Mouse (Mus musculus) hindbrain, embryonic 14.5 days (tissue): ENCODE data around the gene Ermard. TPM values are rescaled to one million over a fixed set of nuclear protein-coding genes. Genes with fewer than 3 reads are reported as not detected.
"Not testable (repeated sequence)": the region's sequence is repeated elsewhere in the genome, so short reads cannot be mapped to it uniquely, and the experiment has no call there.

Source experiments
- ATAC-seq: fragments of 200-750 bp; cut with Nextera tagmentation; 2 replicates; pipeline ENCODE4 v1.8.0; 2017; ENCODE audit warnings: moderate number of reproducible peaks, mild to moderate bottlenecking, moderate TSS enrichment, moderate library complexity; ENCODE audit not compliant: low FRiP score
- DNase-seq: peaks from one replicate; pipeline ENCODE4 v3.0.0-alpha.2; 2015; ENCODE audit warnings: low spot score
- H3K27ac ChIP-seq: fragments of 300-500 bp; sonication (generic); 2 replicates; pipeline ENCODE4 v1.5.1; 2014; ENCODE audit warnings: mild to moderate bottlenecking, moderate library complexity
- H3K27me3 ChIP-seq: fragments of 300-500 bp; sonication (generic); 2 replicates; pipeline ENCODE4 v1.6.1; 2014; ENCODE audit warnings: mild to moderate bottlenecking, low read length, mixed read lengths; ENCODE audit not compliant: control insufficient read depth, insufficient read depth
- H3K36me3 ChIP-seq: fragments of 300-500 bp; sonication (generic); replicated peaks from 2 replicates; pipeline ENCODE4 v1.6.1; 2014; ENCODE audit not compliant: control insufficient read depth, insufficient read depth
- H3K4me1 ChIP-seq: fragments of 300-500 bp; sonication (generic); replicated peaks from 2 replicates; pipeline ENCODE4 v1.6.1; 2014; ENCODE audit warnings: antibody characterized with exemption, low read length, mixed read lengths; ENCODE audit not compliant: control insufficient read depth, insufficient read depth
- H3K4me2 ChIP-seq: fragments of 300-500 bp; sonication (generic); replicated peaks from 2 replicates; pipeline ENCODE4 v1.6.1; 2014; ENCODE audit warnings: mild to moderate bottlenecking, moderate library complexity
- H3K4me3 ChIP-seq: fragments of 300-500 bp; sonication (generic); replicated peaks from 2 replicates; pipeline ENCODE4 v1.5.1; 2014; ENCODE audit warnings: mild to moderate bottlenecking, low read length
- H3K9ac ChIP-seq: fragments of 300-500 bp; sonication (generic); 2 replicates; pipeline ENCODE4 v1.6.1; 2014
- H3K9me3 ChIP-seq: fragments of 300-500 bp; sonication (generic); 2 replicates; pipeline ENCODE4 v1.6.1; 2016; ENCODE audit warnings: low read length; ENCODE audit not compliant: control insufficient read depth
- WGBS: fragments of 180-500 bp; shearing (Covaris S2); extraction: QIAGEN DNeasy Blood & Tissue Kit; methylation state at CpG from one replicate; pipeline ENCODE4 v1.1.7; 2014; 5-methylcytosine and 5-hydroxymethylcytosine counted together
- polyA plus RNA-seq: library from polyadenylated mRNA; unstranded; fragments of >200 nt; fragmentation: Nextera tagmentation; extraction: Ambion mirVana; gene quantifications from 2 replicates; pipeline ENCODE4 v1.2.1, GENCODE M21; 2014

Gene Ermard
- polyA plus RNA-seq, 1 experiment from 2014 or later = 70.8 TPM

- H3K4me1 ChIP-seq, H3K4me2 ChIP-seq, DNase-seq, H3K9me3 ChIP-seq, H3K4me3 ChIP-seq, H3K27ac ChIP-seq, H3K9ac ChIP-seq, H3K27me3 ChIP-seq, H3K36me3 ChIP-seq: not testable (repeated sequence)
- WGBS = no CpG with 5 or more reads among the region's 97 CpGs
- ATAC-seq = peak; percentile 83
Observed at GRCm38 (mm10) chr17:15023878-15024492, 17.0 kb upstream of the Ermard start.

DNA sequence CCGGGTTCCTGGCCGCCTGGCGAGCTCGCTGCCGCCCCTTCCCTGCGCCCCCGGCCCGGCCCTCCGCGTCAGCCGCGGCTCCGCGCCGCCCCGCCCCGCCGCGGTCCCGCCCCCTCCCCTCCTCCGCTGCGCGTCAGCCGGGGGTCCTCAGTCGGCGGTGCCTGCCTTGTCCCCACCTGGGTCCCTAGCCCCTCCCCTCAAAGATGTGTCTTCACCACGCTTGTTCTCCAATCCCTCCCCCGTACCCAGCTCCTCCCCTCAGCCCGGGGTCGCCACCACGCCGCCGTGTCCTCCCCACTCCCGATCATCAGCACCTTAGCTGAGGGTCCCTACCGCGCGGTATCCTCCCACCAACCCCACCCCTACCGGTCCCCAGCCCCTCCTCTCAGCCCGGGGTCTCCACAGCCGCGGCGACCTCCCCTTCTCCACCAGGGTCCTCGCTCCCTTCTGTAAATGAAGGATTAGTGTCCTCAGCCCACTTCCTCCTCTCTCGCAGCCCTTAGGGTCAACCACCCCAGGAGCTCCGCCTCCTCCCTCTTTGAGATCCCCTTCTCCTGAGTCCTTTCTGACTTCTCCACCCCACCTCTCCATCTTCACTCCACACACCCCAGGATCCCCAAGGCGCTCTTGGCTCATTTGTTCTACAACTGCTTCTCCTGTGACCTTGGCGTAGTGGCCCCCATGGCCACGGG lies 16.4 kb upstream of the Ermard start:
- H3K4me1 ChIP-seq, H3K27me3 ChIP-seq, H3K4me2 ChIP-seq, H3K27ac ChIP-seq, H3K36me3 ChIP-seq, H3K9me3 ChIP-seq, DNase-seq, H3K4me3 ChIP-seq, H3K9ac ChIP-seq: not testable (repeated sequence)
- peak; percentile 92 for ATAC-seq
- no CpG with 5 or more reads among the region's 48 CpGs for WGBS

GRCm38 (mm10) chr17:15025513-15025912 lies 15.5 kb upstream of the Ermard start:
- not testable (repeated sequence) for H3K27me3 ChIP-seq, H3K36me3 ChIP-seq, ATAC-seq, H3K4me2 ChIP-seq, H3K9me3 ChIP-seq, H3K9ac ChIP-seq, DNase-seq, H3K4me1 ChIP-seq, H3K4me3 ChIP-seq, H3K27ac ChIP-seq
- WGBS = no CpG with 5 or more reads among the region's 6 CpGs

DNA sequence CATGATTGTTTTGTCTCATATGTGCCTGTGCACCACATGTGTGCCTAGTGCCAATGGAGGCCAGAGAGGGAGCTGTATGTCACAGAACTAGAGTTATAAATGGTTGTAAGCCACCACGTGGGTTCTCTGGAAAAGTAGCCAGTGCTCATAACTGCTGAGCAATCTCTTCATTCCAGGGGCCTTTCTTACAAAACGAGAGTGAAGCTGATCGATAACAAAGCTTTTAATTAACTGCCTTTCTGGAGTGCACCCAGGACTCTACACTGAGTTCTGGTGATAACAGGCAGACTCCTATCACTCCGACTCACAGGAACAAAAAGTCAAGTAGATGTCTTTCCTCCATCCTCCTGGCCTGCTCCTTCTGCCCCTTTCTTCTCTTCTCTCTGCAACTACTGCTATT lies 9.6 kb upstream of the Ermard start:
- not testable (repeated sequence) for H3K4me3 ChIP-seq, ATAC-seq, H3K36me3 ChIP-seq, H3K4me1 ChIP-seq, H3K27ac ChIP-seq, H3K9me3 ChIP-seq, H3K4me2 ChIP-seq, DNase-seq, H3K27me3 ChIP-seq, H3K9ac ChIP-seq
- WGBS = no CpG with 5 or more reads among the region's 4 CpGs

DNA sequence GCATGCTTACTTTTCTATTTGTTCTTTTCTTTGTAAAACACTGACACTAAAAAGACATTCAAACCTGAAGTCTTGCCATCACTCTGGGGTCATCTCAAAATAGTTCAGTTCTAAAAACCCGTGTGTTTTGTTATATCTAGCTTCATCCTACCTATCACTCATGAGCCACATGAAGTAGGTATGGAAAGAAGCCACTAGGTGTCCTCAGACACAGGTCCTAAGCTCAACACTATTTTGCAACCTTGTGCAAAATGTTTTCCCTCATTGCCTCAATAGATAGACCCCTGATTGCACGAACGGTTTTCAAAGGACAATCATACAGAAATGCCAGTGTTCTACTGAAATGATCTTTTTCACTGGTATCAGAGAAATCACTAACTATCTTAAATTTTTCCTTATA lies 553 bp upstream of the Ermard start:
- not testable (repeated sequence) for ATAC-seq, H3K4me3 ChIP-seq, H3K9me3 ChIP-seq, DNase-seq, H3K4me2 ChIP-seq, H3K27ac ChIP-seq, H3K27me3 ChIP-seq, H3K36me3 ChIP-seq, H3K4me1 ChIP-seq, H3K9ac ChIP-seq
- WGBS = no CpG with 5 or more reads among the region's 3 CpGs

DNA sequence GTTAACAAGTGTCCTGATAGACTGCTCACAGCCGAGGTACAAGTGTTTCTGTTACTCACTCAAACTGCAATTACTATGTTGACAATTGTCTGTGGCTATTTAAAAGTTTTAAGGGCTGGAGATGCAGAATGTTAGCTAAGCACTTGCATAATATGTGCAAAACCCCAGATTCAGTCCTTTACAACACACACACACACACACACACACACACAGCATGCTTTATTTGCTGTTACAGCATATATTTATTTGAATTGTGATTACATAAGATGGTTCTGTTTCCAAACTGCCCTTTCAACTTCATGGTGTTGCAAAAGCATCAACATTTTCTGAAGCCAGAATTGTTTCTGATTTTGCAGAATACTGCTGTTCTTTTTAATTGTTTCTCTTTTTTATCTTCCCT lies 9.3 kb downstream of the Ermard start:
- not testable (repeated sequence) for H3K36me3 ChIP-seq, DNase-seq, H3K27ac ChIP-seq, H3K4me1 ChIP-seq, H3K4me2 ChIP-seq, H3K27me3 ChIP-seq, H3K9me3 ChIP-seq, H3K4me3 ChIP-seq, H3K9ac ChIP-seq, ATAC-seq
- WGBS = no CpG with 5 or more reads among the region's 1 CpGs

DNA sequence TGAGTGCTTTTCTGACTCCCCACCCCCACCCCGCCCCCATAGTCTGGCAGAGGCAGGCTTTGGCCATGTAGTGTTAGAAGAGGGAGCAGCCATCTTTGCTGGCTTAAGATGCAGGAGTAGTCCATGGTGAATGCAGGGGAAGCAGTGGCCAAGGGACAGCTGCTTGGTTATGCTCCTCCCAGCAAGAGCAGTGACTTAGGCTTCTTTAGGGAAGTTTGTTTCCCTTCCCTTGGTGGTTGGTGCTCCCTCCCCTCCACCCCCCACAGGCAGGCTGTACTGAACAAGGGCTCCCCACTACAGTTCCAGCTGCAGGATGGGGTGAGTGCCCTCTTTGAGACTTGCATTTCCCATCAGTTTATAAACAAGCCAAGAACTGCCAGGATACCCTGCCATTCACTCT lies 11.8 kb downstream of the Ermard start:
- not testable (repeated sequence) for ATAC-seq, H3K27ac ChIP-seq
- 63% methylated on average over 1 of the region's 1 CpGs for WGBS

DNA sequence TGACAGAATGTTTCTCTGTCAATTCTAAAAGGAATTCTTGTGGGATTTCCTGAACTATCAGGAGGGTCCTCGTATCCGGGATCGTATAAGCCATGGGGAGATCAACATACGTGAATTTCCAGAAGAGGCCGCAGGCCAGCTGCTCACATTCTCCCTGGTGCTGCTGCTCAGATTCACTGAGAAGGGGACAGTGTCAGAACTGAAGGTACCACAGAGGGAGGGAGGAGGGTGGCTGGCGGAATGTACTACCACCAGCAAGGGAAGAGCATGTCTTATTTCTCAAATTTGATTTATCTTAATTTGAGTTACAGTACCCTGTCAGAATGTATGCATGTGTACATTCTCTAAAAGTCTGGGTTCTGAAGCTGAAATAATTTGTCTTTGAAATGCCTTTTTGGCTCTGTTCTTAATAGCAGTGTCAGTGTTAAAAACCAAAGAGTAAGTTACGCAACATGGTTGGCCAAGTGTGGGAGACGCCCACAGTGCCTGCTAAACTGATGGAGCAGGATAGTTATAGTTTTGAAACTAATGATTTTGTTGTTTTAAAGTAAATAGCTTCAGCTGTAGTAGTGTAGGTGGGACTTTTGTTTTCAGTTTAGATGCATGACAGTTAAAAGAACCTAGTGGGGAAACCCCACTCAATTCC lies 12.3 kb downstream of the Ermard start:
- not testable (repeated sequence) for H3K4me1 ChIP-seq, H3K27me3 ChIP-seq, DNase-seq, H3K27ac ChIP-seq, H3K9ac ChIP-seq, H3K4me3 ChIP-seq, H3K4me2 ChIP-seq, H3K9me3 ChIP-seq, ATAC-seq
- H3K36me3 ChIP-seq = peaks cover 29% of the 10 kb centered on the region
- 94% methylated on average over 5 of the region's 8 CpGs for WGBS

More for the DNA sequence above, 11.8 kb downstream of the Ermard start:
- H3K9me3 ChIP-seq, H3K4me2 ChIP-seq, H3K4me1 ChIP-seq, H3K27me3 ChIP-seq, H3K9ac ChIP-seq, H3K4me3 ChIP-seq, DNase-seq: not testable (repeated sequence)
- H3K36me3 ChIP-seq = peaks cover 25% of the 10 kb centered on the region

DNA sequence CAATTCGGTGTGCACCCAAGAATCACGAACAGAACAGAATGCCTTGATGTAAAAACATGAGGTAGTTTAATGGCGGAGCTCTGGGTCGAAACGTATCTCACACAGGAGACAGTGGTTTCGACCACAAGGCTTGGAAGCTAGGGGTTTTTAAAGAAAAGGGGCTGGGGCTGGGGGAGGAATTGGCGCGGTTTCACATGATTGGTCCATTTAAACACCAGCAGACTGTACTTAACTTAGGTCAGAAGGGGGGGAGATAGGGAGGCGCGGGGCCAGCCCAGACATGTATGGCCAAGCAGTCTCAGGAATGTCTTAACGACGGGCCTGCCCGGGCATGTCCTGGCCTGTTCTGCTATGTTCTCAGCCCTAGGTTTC lies 12.8 kb downstream of the Ermard start:
- not testable (repeated sequence) for H3K9ac ChIP-seq, H3K4me2 ChIP-seq, DNase-seq, ATAC-seq, H3K27ac ChIP-seq, H3K9me3 ChIP-seq, H3K4me1 ChIP-seq, H3K4me3 ChIP-seq, H3K27me3 ChIP-seq
- 90% methylated on average over 11 of the region's 13 CpGs for WGBS
- peaks cover 35% of the 10 kb centered on the region for H3K36me3 ChIP-seq
